Mouse (Mus musculus) natural killer cell, adult 2 months (primary cell): ENCODE data around the gene Adam15.

Experiments
- DNase-seq, 2 experiments: peaks; one replicate each; pipeline ENCODE4 v3.0.0; 2022; ENCODE audit warnings: low spot score in 2 of 2

The Adam15 gene

DNA sequence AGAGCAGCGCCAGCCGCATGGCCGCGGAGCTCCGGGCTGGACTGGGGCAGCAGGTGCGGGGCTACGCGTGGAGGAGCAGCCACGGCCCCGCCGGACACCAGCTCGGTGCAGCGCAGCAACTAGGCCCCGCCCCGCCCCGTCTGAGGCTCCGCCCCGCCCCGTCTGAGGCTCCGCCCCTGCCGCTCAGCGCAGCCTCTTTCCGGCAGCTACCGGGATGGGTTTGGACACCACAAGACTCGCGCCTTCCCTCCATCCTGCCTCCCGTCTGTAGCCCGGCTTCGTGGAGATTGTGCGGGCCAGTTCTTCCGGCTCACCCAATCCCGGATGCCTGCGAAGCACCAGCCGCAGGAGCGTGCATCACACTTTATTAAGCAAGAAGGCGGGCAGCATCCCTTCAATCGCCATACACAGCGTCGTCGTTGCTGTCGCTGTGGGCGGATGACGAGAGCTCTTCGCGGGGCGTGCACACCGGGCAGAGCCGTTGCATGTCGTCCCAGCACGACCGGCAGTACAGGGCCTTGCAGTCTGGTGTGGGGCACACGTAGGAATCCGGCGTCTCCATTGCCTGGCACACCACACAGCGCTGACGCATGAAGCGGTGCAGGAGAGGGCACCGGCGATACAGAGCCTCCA is at the start of gene Adam15:
Gene Adam15, minus strand, starts transcription at position 128 of the 633 bp plus-strand sequence.
- peak; percentile 83 to 86 for DNase-seq

DNA sequence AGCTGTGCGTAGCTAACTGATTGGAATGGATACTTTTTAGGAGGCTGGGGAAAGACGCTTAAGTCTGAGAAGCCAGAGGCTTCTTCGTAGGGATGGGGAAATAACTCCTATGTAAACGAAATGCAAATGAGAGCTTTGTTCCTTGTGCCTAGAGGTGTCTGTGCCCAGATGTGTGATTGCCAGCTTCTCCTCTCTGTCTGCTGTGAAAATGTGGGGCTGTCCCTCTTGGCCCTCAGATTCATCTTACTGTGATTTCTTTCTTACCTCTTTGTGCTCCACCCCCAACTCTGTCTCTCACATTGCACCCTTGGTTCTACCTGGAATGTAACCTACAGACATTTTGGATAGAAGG is 46.8 kb upstream of the Adam15 start:
- no peak for DNase-seq

GRCm38 (mm10) chr3:89395806-89396653 is 46.2 kb upstream of the Adam15 start:
- DNase-seq = peak; percentile 45 to 56

GRCm38 (mm10) chr3:89395419-89395805 is 45.6 kb upstream of the Adam15 start:
- DNase-seq = no peak

- DNase-seq = peak; percentile 36 to 46
These were observed 45.1 kb upstream of the Adam15 start for GRCm38 (mm10) chr3:89394894-89395256.

DNA sequence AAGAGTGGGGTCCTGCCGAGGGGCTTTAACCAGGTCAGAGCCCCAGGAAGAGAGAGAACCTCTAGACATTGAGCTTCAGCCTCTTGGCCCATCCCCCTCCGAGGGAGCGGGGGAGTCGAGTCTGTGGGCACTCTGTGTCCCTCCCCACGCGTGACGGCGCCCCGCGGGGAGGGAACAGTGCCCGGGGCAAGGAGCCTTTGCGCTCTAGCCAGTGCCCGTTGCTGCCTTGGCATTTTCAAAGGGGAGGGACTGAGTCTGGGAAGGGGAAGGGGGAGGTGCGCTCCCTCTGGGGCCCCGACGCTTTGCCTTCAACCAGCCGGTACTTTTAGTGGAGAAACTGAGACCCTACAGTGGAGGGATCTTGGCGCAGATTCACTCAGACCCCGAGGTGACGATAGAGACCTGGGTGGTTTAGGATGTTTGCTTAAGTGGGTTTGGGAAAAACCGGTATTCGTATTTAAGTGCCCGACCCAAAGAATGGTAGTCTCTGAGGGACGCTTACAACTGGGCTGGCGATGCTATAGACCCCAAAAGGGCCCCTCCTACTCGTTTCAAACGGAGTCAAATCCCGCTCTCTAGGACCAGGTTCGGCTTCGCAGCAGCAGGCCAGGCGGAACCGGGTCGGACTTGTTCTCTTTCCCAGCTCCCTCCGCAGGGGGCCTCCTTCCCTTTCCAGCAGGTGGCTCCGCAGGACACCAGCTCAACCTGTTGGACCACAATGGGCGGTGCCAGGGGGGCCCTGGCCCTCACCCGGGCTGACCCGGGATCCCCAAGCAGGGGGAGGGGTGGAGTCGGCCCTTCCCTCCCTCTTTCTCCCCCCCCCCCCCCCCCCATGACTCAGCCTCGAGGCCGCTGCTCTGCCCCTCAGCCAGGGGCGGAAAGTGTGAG is 44.5 kb upstream of the Adam15 start, which contains the start of gene Zbtb7b:
Gene Zbtb7b, minus strand, starts transcription at position 771 of the 888 bp plus-strand sequence.
- peak; percentile 37 to 53 for DNase-seq

DNA sequence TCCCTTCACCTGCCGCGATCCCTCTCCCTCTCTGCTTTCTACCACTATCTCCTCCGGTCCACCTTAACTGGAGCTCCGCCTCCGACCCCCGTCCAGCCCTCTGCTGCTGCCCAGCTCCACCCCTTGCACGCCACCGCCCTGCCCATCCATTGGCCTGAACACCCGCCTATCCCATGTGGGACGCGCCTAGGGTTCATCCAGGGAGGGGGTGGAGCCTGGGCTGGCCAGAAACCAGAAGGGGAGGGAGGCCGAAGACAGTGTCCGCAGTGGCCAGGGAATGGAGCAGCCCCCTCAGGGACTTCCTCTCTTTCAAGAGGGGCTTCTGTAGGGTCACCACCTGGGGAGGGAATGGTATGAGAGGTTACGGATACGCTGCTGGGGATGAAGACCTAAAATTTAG is 43.8 kb upstream of the Adam15 start:
- peak; percentile 94 to 96 for DNase-seq

DNA sequence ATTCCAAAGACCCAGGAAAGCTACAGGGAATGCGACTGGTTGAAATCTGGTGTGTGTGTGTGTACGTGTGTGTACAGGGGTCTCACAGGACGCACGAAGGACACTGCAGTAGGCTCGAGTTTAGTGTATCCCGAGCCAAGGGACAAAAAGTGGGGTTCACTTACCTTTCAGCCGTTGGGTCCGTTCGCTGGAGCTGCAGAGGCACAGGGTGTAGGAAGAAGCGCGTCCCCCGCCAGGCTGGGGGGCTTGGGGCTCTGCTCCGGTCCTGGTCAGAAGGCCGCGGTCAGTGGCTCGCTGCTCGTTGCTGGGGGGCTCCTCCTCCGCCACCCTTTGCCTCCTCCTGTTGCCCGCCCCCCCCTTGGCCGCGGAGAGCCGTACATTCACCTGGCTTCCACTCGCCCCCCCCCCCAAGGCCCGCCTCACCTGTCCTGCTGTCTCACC is 43.1 kb upstream of the Adam15 start:
- DNase-seq = no peak

- peak; percentile 41 to 62 for DNase-seq
These were observed 42.1 kb upstream of the Adam15 start for GRCm38 (mm10) chr3:89391663-89392511.

DNA sequence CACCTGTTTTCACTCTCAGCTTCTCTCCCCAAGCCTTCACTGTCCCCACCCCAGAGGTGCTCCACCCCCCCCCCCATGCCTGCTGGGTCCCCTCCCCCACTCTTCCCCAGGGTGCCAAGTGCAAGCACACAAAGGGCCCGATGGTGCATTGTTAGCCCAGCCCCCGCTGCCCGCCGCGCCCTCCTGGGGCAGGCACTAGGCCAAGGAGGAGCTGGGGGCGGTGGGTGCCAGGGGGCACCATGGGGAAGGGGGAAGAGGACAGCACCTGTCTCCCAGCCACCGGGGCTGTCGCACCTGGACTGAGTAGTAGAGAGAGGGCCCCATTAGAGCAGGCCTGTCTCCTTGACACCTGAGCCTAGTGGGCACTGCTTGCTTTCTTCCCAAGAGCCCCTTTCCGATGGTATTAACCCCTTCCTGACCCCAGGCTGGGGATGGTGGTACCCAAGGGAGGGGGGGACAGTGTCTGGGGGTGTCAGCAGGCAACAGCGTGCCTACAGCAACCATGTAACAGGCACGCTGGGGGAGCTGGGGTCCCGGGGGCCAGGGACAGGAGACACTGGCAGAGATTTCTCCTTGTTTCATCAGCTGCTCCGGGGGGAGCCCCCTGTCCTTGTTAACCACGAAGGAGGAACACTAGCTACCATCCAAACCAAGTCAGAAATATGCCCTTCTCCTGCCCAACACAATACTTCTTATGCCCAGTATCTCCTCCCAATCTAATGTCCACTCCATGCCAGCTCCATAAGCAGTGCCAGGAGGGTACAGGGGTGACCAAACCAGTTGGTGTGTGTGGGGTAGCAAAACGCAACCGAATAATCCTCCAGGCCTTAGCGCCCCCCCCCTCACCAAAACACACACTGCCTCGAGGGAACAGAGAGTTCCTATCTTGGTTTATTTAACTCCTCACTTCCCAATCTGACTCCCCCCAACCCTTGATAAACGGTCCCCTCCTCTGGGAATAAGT is 41.2 kb upstream of the Adam15 start:
- no peak for DNase-seq

DNA sequence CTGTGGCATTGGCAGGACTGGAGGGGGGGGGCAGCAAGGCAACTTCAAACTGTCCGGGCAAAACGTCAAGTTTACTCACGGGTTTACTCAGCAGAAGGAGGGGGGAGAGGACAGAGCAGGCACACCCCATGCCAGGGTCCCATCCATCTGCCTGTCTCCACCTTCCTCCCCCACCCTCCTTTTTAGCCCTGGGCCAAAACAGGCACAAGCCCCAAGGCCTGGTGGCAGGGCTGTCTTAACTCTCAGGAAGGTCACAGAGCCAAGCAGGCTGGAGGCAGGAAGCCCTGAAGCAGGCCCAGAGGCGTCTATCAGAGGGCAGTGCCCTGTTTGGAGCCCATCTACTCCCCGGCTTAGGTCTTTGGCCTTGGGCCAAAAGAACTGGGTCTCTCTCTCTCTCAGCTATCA is 40.3 kb upstream of the Adam15 start:
- DNase-seq = no peak

GRCm38 (mm10) chr3:89388901-89389740 is 39.3 kb upstream of the Adam15 start:
- DNase-seq = peak in 1 of 2 experiments; percentile 36

DNA sequence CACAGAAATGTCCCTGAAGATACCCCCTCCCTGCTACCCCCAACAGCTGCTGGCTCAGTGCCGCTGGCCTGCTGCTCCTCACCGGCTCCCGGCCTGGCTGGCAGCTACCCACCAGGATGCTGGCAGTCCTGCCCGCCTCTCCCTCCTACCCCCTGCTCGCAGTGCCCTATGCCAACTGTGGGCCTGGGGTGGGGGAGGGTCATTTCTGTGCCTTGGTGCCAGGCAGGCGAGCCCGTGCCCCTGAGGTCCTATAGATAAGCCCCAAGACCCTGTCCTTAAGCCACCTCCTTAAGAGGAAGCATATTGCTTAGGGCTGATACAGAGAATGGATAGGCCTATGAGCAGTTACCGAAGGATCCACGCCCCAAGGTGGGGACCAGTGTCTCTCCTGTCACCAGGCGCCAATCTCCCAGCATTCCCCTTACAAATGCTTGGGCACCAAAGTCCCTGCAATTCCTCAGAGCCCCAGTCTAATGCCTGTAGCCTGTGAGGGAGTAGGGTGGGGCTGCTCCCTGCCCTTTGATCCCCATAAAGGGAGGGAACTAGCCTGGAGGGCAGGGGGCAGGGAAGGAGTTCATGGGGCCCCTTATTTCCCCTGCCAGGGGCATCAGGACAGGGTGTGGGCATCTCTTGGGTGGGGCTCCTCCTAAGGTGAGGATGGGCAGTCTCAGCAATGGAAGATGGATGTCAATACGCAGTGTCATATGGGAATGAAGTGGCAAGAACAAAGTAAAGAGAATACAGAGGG is 38.5 kb upstream of the Adam15 start:
- DNase-seq = no peak

GRCm38 (mm10) chr3:89387632-89388031 is 37.8 kb upstream of the Adam15 start:
- DNase-seq = no peak

GRCm38 (mm10) chr3:89386438-89387420 is 36.9 kb upstream of the Adam15 start:
- no peak for DNase-seq

DNA sequence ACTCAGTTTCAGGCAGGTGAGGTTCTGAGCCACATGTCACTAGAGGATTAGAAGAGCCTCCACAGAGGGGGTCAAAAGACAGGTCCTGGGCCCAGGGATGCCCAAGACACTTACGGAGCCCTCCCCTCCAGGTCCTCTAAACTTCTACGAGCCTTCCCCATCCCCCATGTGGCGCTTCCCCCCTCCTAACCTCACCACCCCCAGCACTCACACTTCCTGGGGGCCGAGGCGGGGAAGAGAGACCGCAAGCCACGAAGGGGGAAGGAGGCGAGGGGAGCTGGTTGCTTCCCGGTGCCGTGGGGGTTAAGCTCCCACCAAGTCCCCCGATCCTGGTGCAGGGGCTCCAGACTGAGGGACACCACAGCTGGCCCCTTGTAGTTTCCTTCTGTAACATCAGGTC is 35.7 kb upstream of the Adam15 start:
- DNase-seq = no peak
